Mouse (Mus musculus) embryonic fibroblast, embryonic 13.5 days (primary cell): ENCODE results near the gene Notch3. TPM values are rescaled to one million over a fixed set of nuclear protein-coding genes. Genes with fewer than 3 reads are reported as not detected.

Experiments used
- H3K27ac ChIP-seq: 2 replicates; pipeline ENCODE4 v1.5.1; 2012; ENCODE audit warnings: low read length, control low read depth, inconsistent platforms; ENCODE audit not compliant: insufficient read depth
- H3K4me1 ChIP-seq: 2 replicates; pipeline ENCODE4 v1.6.1; 2011; ENCODE audit warnings: low read length; ENCODE audit not compliant: control insufficient read depth, insufficient read depth
- H3K4me3 ChIP-seq: 2 replicates; pipeline ENCODE4 v1.5.1; 2011; ENCODE audit warnings: mild to moderate bottlenecking, control low read depth, low read length; ENCODE audit not compliant: insufficient read depth
- CTCF ChIP-seq: IDR thresholded peaks from 2 replicates; pipeline ENCODE4 v1.5.1; 2011; ENCODE audit warnings: mild to moderate bottlenecking, control low read depth, low read length, moderate library complexity, borderline replicate concordance; ENCODE audit not compliant: insufficient read depth
- POLR2A ChIP-seq: IDR thresholded peaks from 2 replicates; pipeline ENCODE4 v1.6.1; 2011; ENCODE audit warnings: low read depth, mild to moderate bottlenecking, control low read depth, low read length, moderate library complexity
- polyA plus RNA-seq: library from polyadenylated mRNA; stranded (reverse); fragments of >200 nt; gene quantifications from 2 replicates; pipeline ENCODE4 v1.2.4, GENCODE M21; 2011; ENCODE audit warnings: low read depth; ENCODE audit not compliant: missing spikeins, insufficient read length

Notch3 gene
- polyA plus RNA-seq, 1 experiment = 20.8 TPM

DNA sequence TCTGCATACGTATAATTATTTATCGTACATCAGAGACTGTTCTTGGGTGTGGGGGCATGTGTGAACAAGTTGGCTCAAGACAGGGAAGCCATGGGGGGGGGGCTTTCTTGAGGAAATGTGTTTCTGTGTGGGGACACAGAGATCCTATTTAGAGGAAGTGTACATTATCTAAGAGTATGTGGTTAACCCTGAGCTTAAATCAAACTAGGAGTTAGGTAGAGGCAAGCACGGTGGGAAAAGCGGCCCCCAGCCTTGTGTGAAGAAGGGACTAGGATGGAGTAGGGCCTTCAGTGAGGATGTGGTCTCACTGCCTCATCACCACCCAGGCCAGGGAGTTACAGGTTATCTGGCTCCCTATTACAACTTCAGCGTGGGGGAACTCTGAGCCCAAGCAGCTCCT, 29.1 kb upstream of the Notch3 start:
- Histone ChIP-seq H3K27ac (no peak overlapping the region), H3K4me3 (no peak overlapping the region), H3K4me1 (no peaks in the 10 kb centered on the region)
- TF ChIP-seq POLR2A (no peak), CTCF (no peak)

GRCm38 (mm10) chr17:32193010-32193409, 26.4 kb upstream of the Notch3 start:
- H3K27ac ChIP-seq = no peak overlapping the region
- TF ChIP-seq POLR2A = no peak
- no peak for TF ChIP-seq CTCF
- H3K4me1 ChIP-seq = no peaks in the 10 kb centered on the region
- H3K4me3 ChIP-seq = no peak overlapping the region

DNA sequence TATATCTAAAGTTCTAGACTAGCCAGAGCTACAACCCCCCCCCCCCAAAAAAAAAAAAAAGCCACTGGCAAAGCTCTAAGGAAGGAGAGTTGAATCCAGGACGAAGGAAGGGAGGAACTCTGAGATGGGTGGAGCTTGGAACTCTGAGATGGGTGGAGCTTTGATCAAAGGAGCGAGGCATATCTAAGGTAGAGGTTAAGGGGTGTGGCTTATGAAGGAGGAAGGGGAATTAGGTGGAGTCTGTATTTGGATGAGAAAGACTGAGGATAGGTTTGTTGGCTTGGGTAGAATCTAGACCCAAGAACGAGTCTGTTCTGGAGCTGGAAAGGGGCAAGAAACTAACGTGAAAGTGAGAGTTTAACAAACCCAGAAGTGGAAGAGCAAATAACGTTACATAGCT, 23.2 kb upstream of the Notch3 start:
- no peak overlapping the region for H3K4me3 ChIP-seq
- no peaks in the 10 kb centered on the region for H3K4me1 ChIP-seq
- no peak overlapping the region for H3K27ac ChIP-seq
- no peak for TF ChIP-seq CTCF
- no peak for TF ChIP-seq POLR2A

DNA sequence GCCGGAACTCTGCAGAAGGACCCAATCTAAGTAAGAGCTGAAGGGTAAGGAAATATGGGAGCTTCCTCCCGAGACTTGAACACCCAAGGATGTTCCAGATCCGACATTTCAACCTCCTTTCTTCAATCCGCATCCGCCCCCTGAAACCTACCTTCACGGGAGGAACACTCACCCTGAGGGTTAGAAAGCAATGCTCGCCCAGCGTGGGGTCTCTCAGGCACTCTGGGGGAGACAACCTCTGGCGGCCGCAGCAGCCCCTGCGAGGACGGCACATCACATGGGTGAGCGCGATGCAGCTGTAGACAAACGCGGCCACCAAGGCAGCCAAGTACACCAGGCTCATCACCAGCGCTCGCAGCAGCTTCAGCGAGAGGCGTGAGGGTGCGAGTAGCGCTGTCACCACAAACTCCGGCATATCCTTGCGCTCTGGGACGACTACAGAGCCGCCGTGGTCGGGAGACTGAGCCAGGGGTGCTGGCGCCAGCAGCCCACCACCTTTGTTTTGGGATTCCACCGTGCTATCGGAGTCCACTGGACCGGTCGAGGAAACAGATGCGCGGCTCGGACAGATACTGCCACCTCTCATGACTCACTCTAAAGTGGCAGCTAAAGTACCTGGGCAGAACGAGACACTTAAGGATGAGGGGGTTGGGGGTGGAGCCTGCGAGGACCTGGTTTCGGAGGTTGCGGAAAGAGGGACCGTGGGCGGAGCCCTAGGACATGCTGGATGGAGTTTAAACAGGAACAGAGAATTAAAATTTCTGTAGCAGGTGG, 22.4 kb upstream of the Notch3 start, which contains the start of gene Ephx3:
Gene Ephx3 (minus strand): TSS at position 687 of the 774 bp plus-strand sequence.
- no peak for TF ChIP-seq CTCF
- no peak for TF ChIP-seq POLR2A
- Histone ChIP-seq H3K4me3 (no peak within 1 kb of the TSS), H3K27ac (no peak within 1 kb of the TSS), H3K4me1 (no peaks in the 10 kb centered on the region)

DNA sequence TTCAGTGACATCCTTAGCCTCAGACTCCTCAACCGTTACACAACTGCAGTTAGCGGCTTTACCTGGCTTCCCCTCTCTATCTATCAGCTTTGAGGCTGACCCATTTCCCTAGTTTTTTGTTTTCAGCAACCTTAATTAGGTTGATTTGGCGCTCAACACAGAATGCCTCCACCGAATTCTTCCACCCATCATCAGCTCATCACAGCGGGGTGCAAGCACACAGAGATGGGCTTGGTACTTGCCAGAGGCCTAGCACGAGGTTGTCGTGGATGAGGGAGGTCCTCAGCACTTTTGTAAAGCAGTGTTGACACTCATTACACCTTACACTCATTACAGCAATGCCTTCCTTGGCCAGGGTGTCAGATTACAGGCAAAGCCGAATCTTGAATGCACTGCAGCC, 16.4 kb upstream of the Notch3 start:
- TF ChIP-seq CTCF (no peak), POLR2A (no peak)
- Histone ChIP-seq H3K27ac (no peak overlapping the region), H3K4me1 (no peaks in the 10 kb centered on the region)

DNA sequence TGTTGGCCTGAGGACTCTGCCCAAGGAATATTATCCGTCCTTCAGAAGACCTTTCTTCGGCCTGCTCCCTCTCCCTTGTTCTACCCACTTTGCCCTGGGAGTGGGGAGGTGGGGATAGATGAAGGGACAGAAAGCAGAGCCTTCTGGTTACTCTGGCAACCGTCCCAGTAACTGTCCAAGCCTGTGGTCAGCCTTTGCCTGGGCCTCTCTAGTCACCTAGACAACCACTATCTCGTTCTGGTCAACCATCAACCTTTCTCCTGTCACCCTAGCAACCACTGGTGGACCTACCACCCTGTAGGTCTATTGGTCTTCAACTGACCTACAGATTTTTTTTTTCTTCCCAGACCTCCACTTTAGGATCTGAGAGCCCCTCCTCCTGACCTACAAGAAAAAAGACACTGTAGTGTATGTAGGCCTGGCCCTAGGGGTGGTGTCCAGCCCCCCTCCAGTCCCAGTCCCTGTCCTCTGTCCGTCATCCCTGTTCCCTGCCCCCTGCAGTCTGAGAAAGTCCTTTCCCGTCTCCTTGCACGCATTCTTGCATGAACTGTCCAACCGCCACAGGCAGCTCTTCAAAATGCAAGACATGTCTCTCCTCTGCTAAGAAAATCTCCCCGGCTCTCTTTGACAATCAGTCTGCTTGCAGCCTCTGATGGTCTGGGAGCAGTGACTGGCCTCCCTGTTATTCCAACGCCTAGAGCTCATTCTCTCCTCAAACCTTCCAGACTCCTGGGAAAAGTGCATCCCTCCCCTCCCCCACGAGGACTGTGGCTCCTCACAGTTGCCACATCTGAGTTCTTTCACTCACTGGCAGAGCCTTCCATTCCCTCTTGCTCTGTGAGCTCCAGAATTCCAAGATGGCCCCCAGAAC, 13.2 kb upstream of the Notch3 start:
- Histone ChIP-seq H3K4me1 (no peaks in the 10 kb centered on the region), H3K27ac (no peak overlapping the region), H3K4me3 (no peak overlapping the region)
- no peak for TF ChIP-seq POLR2A
- TF ChIP-seq CTCF = no peak

More for the DNA sequence above, 16.4 kb upstream of the Notch3 start:
- H3K4me3 ChIP-seq = no peak overlapping the region

DNA sequence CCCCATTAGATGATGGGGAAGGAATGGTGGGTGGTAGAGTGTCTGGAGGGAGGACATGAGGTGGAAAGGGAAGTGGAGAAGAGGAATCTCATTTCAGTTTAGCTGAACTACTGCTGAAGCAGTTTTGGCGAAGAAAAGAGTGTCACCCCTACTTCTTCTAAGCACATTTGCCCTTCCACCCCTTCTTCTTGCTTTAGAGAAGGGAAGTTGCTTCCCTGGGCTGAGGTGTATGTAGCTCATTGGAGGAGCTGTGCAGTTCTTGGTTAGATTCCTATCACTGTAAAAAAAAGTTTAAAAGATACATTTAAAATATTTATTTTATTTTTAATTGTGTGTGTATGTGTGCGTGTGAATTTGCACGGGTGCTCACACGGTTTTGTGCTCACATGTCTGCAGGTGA, 10.3 kb upstream of the Notch3 start:
- H3K4me1 ChIP-seq = peaks cover 7% of the 10 kb centered on the region; the same call in 1 of the 2 replicates
- TF ChIP-seq POLR2A (no peak), CTCF (no peak)
- no peak overlapping the region for H3K27ac ChIP-seq
- H3K4me3 ChIP-seq = no peak overlapping the region

GRCm38 (mm10) chr17:32173166-32173565, 6.5 kb upstream of the Notch3 start:
- no peak overlapping the region for H3K27ac ChIP-seq
- H3K4me1 ChIP-seq = peaks cover 10% of the 10 kb centered on the region
- H3K4me3 ChIP-seq = no peak overlapping the region
- TF ChIP-seq CTCF (no peak), POLR2A (no peak)

GRCm38 (mm10) chr17:32172485-32172884, 5.8 kb upstream of the Notch3 start:
- peaks cover 10% of the 10 kb centered on the region for H3K4me1 ChIP-seq
- H3K4me3 ChIP-seq = no peak overlapping the region
- H3K27ac ChIP-seq = no peak overlapping the region
- no peak for TF ChIP-seq POLR2A
- TF ChIP-seq CTCF = no peak

DNA sequence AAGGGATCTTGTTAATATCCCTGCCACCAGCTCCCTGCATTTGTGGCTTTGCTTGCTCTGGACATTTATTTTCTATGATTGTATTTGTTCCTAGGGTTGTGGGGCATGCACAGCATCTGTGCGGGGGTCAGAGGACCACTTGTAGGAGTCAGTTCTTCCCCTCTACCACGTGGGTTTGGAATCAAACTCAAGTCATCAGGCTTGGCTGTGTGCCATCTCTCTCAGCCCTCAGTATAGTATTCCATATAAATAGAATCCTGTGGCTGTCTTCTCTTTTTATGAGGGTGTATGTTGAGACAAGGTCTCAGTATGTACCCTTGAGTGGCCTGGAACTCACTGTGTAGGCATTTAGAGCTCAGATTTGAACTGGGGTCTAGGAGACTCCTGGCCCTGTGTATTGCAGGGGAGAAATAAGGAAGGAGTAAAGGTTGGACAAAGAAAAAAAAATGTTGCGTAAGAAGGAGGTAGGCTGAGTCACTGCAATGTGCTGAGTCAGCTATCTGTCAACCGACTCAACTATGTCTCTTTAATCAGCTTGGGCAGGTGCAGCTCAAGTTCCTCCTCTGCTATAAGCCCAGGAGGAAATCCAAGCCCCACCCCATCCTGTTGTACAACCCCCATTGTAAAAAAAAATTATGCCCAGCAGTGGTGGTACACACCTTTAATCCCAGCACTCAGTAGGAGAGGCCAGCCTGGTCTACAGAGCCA, 3.0 kb upstream of the Notch3 start:
- TF ChIP-seq POLR2A (no peak), CTCF (no peak)

More for the DNA sequence above, 3.0 kb upstream of the Notch3 start:
- Histone ChIP-seq H3K4me1 (peaks cover 10% of the 10 kb centered on the region), H3K27ac (no peak overlapping the region), H3K4me3 (no peak overlapping the region)
